Mouse (Mus musculus) heart, postnatal 25 days (tissue): ENCODE results near the gene E130311K13Rik. TPM values are rescaled to one million over a fixed set of nuclear protein-coding genes. Genes with fewer than 3 reads are reported as not detected.

ENCODE experiments used
- DNase-seq: peaks from one replicate; pipeline ENCODE4 v3.0.0; 2022; ENCODE audit warnings: low spot score
- intact Hi-C: fragments of 180-260 bp; cut with DNase I; formaldehyde crosslinking; loops from one replicate; pipeline ENCODE4 v1.15.1; 2025
- total RNA-seq, 2 experiments: library from RNA; stranded (reverse); gene quantifications; 2 replicates each; pipeline ENCODE4 v1.2.3; 2021

The E130311K13Rik gene
- total RNA-seq: 1 to 10 TPM; 8.1 TPM

DNA sequence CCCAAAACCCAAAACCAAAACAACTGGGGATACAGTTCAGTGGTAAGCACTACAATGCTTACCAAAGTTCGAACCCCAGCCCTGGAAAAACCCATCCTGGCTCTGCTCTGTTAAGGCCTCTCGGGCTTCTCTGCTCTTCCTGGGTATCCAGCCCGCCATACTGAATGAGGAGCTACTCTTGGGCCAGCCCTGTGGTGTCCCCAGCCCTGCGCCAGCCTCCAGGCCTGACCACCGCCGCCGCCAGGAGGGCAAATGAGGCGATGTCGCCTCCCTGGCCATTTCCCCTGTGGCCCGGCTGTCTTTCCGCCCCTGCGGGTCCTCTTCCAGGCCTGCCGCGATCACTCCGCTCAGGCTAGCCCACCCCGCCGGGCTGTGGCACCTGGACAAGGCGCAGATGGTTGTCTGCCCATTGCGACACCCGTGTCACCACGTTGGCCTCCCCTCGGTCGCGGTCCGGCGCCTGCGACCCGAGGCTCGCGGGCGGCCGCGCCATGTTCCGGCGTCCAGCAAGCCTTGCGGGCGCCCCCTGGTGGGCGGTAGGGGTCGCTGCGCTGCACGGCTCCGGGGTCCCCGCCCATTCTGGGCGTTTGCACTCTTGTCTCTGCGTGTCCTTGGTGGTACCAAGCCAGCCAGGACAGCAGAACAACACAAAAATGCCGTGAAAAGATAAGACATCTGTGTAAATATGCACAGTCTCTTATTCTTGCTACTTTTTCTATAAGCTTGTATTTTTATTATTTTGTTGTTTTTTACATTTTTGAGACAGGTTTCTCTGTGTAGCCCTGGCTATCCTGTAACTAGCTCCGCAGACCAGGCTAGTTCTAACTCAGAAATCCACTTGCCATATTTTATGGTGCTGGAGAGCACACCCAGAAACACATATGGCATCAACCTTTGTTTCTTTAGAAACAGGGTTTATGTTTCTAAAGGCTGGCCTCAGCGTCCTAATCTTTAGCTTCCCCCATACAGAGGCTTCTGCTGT is at the start of gene E130311K13Rik:
E130311K13Rik (minus strand) TSS at position 595 of the 982 bp plus-strand sequence.
- intact Hi-C loops: loop anchor here (2.0 to 5.0 kb wide), 2 partner anchors 34 to 372 kb away; no protein-coding TSS in a partner anchor
- peak; percentile 76 for DNase-seq

DNA sequence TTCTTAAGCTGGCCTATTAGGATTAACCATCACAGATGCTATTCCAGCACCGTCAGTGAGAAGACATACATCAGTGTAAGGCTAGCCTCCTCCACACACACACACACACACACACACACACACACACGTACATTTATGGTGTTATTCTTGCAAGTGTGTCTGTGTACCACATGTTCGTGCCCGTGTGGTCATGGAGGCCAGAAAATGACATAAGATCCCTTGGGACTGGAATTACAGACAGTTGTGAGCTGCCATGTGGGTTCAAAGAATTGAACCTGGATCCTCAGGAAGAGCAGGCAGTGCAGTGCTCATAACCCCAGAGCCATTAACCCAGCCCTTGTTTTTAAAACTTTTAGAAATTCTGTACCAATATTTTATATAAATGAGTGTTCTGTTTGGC is 48.6 kb upstream of the E130311K13Rik start:
- intact Hi-C loops: no loop called here
- no peak for DNase-seq

- DNase-seq: peak; percentile 89
- intact Hi-C loops: no loop called here
Observed at GRCm38 (mm10) chr3:63975955-63976908, 47.0 kb upstream of the E130311K13Rik start, which contains the start of gene Gmps. Gene Gmps, plus strand, starts transcription at chr3:63976106.

DNA sequence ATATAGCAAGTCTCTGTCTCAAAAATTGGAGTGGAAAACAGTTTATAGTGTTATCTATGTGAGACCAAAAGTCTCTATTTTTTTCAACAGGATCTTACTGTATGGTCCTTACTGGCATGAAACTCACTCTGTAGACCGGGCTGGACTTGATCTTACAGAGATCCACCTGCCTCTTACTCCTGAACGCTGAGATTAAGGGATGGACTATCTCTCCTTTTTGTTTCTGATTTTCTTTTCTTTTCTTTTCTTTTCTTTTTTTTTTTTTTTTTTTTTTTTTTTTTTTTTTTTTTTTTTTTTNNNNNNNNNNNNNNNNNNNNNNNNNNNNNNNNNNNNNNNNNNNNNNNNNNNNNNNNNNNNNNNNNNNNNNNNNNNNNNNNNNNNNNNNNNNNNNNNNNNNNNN is 36.7 kb upstream of the E130311K13Rik start:
- intact Hi-C loops: loop anchor here (10.0 kb wide), 1 partner anchor 819 kb away; no protein-coding TSS in a partner anchor
- DNase-seq: no peak

DNA sequence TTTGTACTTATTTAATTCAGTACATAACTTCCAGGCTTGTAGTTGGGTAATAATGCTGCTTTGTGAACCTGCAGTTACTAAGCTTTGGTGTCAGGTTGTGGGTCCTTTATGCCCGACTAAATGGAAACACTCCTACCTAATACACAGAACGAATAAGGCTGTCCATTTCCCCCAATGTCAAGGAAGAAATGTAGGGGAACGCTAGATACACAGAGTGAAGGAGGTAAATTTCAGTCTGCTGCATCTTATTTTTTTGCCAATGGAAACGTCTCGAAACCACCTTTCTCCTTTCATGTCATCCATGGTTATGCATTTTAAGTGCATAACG is 35.6 kb upstream of the E130311K13Rik start:
- intact Hi-C loops: loop anchor here (10.0 kb wide), 1 partner anchor 820 kb away; no protein-coding TSS in a partner anchor
- DNase-seq: no peak

DNA sequence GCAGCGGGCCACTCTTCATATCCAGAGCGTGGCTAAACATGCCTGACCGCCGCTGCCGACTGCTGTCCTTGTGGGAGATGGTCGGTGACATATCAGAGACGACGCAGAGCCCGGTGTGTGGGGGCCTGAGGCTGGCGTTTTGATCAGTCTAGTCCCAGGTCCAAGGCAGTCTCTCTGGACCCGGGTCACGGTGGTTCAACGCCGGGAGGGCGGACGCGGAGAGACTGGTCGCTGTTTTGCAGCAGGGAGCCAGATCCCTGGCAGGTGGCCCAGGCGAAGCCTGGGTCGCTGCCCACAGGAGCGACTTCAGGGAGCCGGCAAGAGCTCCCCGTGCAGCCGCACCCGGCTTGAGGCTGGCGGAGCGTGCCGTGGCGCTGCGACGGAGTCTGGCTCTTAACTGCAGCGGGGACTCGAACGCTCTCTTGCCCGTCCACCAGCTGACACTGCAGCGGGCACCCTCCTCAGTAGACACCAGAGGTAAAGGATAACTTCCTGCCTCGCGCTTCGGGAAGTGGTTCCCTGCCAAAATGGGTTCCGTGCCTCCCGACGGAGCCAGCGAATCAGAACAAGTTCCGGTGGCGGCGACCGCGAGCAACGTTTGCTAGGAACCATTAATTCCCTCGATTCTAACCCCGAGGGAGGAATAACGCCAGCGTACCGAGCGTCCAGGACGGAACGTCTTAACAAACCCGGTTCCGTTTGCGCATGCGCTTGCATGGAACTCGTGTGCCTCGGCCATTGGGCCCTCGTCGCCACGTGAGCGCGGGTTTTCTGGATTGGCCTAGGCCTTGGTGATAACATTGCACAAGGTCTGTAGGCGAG is 35.0 kb upstream of the E130311K13Rik start, which contains the start of gene Slc33a1:
Slc33a1 (minus strand) TSS at position 669 of the 822 bp plus-strand sequence.
- intact Hi-C loops: loop anchor here (10.0 kb wide), 1 partner anchor 820 kb away; no protein-coding TSS in a partner anchor
- peak; percentile 97 for DNase-seq

- no peak for DNase-seq
- intact Hi-C loops: loop anchor here (2.0 to 10.0 kb wide), 2 partner anchors 35 to 821 kb away; partner anchors contain the start of gene E130311K13Rik
Observed at GRCm38 (mm10) chr3:63963421-63964099, 34.3 kb upstream of the E130311K13Rik start.

GRCm38 (mm10) chr3:63949837-63950236 is 20.6 kb upstream of the E130311K13Rik start:
- intact Hi-C loops: no loop called here
- DNase-seq: no peak

DNA sequence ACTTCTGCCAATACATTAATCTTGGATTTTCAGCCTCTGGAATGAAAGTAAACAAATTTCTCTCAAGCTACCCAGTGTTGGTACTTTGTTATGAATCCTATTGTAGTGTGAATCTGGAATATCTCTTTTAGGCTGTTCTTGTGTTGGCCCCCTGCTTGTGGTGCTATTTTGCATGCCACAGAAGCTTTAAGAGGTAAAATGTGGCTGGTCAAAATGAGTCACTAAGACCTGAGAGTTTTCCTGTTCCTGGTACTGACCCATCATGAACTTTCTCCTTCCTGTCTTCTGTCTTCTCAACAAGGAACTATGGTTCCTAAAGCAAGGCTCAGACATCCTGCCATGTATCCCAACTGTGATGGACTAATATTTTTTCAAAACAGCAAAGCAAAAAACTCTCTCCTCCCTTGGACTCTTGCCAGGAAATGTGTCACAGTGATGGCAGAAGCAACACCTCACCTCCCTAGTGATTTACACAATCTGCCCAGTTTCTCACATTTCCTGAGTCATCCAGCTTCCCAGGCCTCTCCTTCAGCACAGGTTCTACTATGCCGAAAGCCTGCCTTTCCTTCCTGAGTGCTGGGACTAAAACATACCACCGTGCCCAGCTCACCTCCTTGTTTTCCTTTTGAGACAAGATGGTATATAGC is 12.1 kb upstream of the E130311K13Rik start:
- intact Hi-C loops: no loop called here
- no peak for DNase-seq

DNA sequence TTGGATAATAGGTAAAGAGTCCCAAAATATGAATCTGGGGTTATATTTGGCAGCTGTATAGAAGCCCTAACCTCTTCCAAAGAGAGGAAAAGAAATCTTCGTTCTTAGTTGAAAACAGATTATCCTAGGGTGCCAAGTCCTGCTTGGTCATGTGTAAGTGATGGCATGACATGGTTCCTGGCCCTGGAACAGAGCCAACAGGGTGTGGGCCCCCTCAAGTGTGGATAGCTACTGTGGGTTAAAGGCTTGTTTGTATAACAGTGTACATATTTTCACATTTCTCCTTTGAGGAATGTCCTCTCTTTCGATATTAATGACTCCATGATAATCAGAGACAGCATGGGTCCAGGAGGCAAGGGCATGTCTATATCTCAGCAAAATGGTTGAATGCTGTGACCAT is 9.7 kb upstream of the E130311K13Rik start:
- intact Hi-C loops: no loop called here
- no peak for DNase-seq

DNA sequence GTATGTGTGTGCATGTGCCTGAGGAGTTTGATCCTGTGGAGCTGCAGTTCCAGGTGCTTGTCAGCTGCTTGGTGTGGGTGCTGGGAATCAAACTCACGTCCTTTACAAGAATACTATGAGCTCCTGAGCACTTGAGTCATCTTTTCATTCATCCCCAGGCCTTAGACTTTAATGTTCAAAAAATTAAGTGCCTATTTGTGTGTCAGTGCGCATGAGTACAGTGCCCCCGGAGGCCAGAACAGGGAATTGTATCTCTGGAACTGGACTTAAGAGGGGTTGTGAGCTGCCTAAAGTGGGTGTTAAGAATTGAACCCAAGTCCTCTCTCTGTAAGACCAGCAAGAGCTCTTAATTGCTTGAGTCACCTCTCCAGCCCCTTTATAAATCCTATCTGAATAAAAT is 9.6 kb downstream of the E130311K13Rik start:
- intact Hi-C loops: no loop called here

GRCm38 (mm10) chr3:63910301-63910700 is 19.0 kb downstream of the E130311K13Rik start:
- intact Hi-C loops: no loop called here
- no peak for DNase-seq

More for the DNA sequence above, 9.6 kb downstream of the E130311K13Rik start:
- DNase-seq: no peak

GRCm38 (mm10) chr3:63905241-63905640 is 24.0 kb downstream of the E130311K13Rik start:
- intact Hi-C loops: no loop called here
- DNase-seq: no peak

- no peak for DNase-seq
- intact Hi-C loops: no loop called here
Observed at GRCm38 (mm10) chr3:63904157-63904556, 25.1 kb downstream of the E130311K13Rik start.

DNA sequence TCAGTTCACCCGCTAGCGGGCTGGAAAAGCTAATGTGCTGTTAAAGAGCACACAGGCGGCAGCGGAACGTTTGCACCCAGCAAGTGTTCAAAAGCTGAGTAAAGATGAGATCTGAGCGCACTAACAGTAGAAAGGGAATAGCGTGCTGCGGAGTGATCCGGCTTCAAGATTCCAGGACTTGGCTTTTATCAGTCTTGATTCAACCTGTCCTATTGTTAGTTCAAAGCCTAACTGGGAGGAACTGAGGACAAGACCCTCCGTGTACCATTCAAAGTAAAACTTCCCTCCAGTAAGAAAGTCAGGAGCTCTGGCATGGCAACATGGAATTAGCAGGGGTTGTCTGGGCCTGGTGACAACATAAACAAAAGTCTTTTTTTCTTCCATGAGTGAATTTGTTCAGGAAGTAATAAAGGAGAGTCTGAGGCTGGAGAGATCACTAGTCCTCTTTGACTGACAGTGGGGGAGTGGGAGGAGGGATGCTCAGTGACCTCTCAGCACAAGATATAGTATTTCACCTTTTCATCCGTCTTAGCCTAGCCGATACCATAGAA is 29.2 kb downstream of the E130311K13Rik start:
- no peak for DNase-seq
- intact Hi-C loops: no loop called here

- DNase-seq: no peak
- intact Hi-C loops: no loop called here
Observed at GRCm38 (mm10) chr3:63899309-63899695, 30.0 kb downstream of the E130311K13Rik start, which contains the start of gene Plch1. Gene Plch1, minus strand, starts transcription at chr3:63899472.

- DNase-seq: peak; percentile 13
- intact Hi-C loops: no loop called here
Observed at GRCm38 (mm10) chr3:63898581-63899308, 30.5 kb downstream of the E130311K13Rik start.
